Mouse (Mus musculus): Measurements from ENCODE around the gene Lhfpl5. TPM values are rescaled to one million over a fixed set of nuclear protein-coding genes. Genes with fewer than 3 reads are reported as not detected.

The Lhfpl5 gene
- polyA plus RNA-seq, 1 experiment: 0.41 TPM

- Histone ChIP-seq H3K4me3 (ENCODE audit: insufficient read depth, low read depth, low read length) (no peak overlapping the region), H3K4me1 (ENCODE audit: control insufficient read depth, insufficient read depth, low read length) (no peaks in the 10 kb centered on the region), H3K27ac (ENCODE audit: insufficient read depth, low read depth, low read length) (no peak overlapping the region), H3K27me3 (replicated peaks; ENCODE audit: control insufficient read depth, insufficient read depth, low read length) (no peaks in the 10 kb centered on the region; the same call in 1 of the 2 replicates), H3K36me3 (ENCODE audit: control insufficient read depth, insufficient read depth, low read length) (no peaks in the 10 kb centered on the region)
- WGBS: 82% methylated on average over 7 of the region's 7 CpGs
- TF ChIP-seq POLR2A (IDR thresholded peaks at IDR 0.05; ENCODE audit: low read depth, low read length) (no peak), CTCF (conservative IDR thresholded peaks at IDR 0.05; ENCODE audit: insufficient read depth, insufficient read length, low read depth, low read length) (no peak)
- no peak for DNase-seq
Measured at GRCm38 (mm10) chr17:28572521-28572920, 2.9 kb upstream of the Lhfpl5 start.

DNA sequence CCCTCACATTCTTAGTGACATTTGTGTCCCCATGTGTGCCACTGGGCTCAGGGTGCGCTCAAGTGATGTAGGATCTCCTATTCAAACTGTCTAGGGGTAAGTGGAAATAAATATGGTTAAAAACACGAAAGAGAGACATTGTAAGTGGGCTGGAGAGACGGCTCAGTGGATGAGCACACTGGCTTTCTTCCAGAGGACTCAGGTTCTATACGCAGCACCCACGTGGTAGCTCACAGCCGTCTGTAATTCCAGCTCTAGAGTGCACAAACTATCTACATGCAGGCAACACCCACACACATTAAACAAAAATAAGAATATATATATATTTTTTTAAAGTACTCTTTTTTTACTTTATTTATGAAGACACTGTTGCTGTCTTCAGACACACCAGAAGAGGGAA lies 2.5 kb upstream of the Lhfpl5 start:
- no peak for DNase-seq
- Histone ChIP-seq H3K27ac (ENCODE audit: insufficient read depth, low read depth, low read length) (no peak overlapping the region), H3K36me3 (ENCODE audit: control insufficient read depth, insufficient read depth, low read length) (no peaks in the 10 kb centered on the region), H3K27me3 (replicated peaks; ENCODE audit: control insufficient read depth, insufficient read depth, low read length) (no peaks in the 10 kb centered on the region; the same call in 1 of the 2 replicates), H3K4me1 (ENCODE audit: control insufficient read depth, insufficient read depth, low read length) (no peaks in the 10 kb centered on the region), H3K4me3 (ENCODE audit: insufficient read depth, low read depth, low read length) (no peak overlapping the region)
- WGBS: 74% methylated on average over 6 of the region's 6 CpGs
- TF ChIP-seq CTCF (conservative IDR thresholded peaks at IDR 0.05; ENCODE audit: insufficient read depth, insufficient read length, low read depth, low read length) (no peak), POLR2A (IDR thresholded peaks at IDR 0.05; ENCODE audit: low read depth, low read length) (no peak)

DNA sequence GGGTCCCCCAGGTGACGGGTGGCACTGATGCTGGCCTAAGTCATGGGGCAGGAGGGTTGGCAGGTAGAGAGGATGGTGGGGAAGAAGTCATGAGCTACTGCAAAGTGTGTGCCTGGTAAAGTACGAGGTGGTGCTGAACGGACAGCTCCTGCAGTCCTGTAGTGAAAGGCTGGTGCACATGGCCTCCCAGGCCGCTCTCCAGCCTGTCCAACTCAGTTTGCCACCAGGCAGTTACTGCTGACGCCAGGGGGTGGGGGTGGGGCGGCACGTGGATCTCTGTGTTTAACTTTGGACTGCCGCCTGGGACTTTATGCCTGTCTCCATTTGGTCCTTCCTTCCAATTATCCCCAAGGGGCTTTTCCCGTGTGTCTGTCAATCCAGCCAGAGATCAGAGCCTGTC lies 5.0 kb downstream of the Lhfpl5 start:
- no peak for TF ChIP-seq CTCF (conservative IDR thresholded peaks at IDR 0.05; ENCODE audit: insufficient read depth, insufficient read length, low read depth, low read length)
- no peak for TF ChIP-seq POLR2A (IDR thresholded peaks at IDR 0.05; ENCODE audit: low read depth, low read length)
- Histone ChIP-seq H3K27ac (ENCODE audit: insufficient read depth, low read depth, low read length) (no peak overlapping the region), H3K27me3 (replicated peaks; ENCODE audit: control insufficient read depth, insufficient read depth, low read length) (no peaks in the 10 kb centered on the region), H3K4me3 (ENCODE audit: insufficient read depth, low read depth, low read length) (no peak overlapping the region), H3K4me1 (ENCODE audit: control insufficient read depth, insufficient read depth, low read length) (no peaks in the 10 kb centered on the region), H3K36me3 (ENCODE audit: control insufficient read depth, insufficient read depth, low read length) (no peaks in the 10 kb centered on the region)
- DNase-seq: peak; percentile 64
- 2% methylated on average over 9 of the region's 9 CpGs for WGBS

GRCm38 (mm10) chr17:28581056-28581455 lies 5.6 kb downstream of the Lhfpl5 start:
- no peak for TF ChIP-seq CTCF (conservative IDR thresholded peaks at IDR 0.05; ENCODE audit: insufficient read depth, insufficient read length, low read depth, low read length)
- no peak for TF ChIP-seq POLR2A (IDR thresholded peaks at IDR 0.05; ENCODE audit: low read depth, low read length)
- 69% methylated on average over 2 of the region's 2 CpGs for WGBS

GRCm38 (mm10) chr17:28586509-28586908 lies 11.1 kb downstream of the Lhfpl5 start:
- peaks cover 3% of the 10 kb centered on the region for H3K36me3 ChIP-seq (ENCODE audit: control insufficient read depth, insufficient read depth, low read length)
- WGBS: 70% methylated on average over 3 of the region's 3 CpGs
- no peak for DNase-seq
- no peaks in the 10 kb centered on the region for H3K27me3 ChIP-seq (replicated peaks; ENCODE audit: control insufficient read depth, insufficient read depth, low read length)
- no peak for TF ChIP-seq POLR2A (IDR thresholded peaks at IDR 0.05; ENCODE audit: low read depth, low read length)
- TF ChIP-seq CTCF (conservative IDR thresholded peaks at IDR 0.05; ENCODE audit: insufficient read depth, insufficient read length, low read depth, low read length): no peak
- H3K4me1 ChIP-seq (ENCODE audit: control insufficient read depth, insufficient read depth, low read length): no peaks in the 10 kb centered on the region
- no peak overlapping the region for H3K4me3 ChIP-seq (ENCODE audit: insufficient read depth, low read depth, low read length)
- H3K27ac ChIP-seq (ENCODE audit: insufficient read depth, low read depth, low read length): no peak overlapping the region

More at GRCm38 (mm10) chr17:28581056-28581455, 5.6 kb downstream of the Lhfpl5 start:
- H3K4me3 ChIP-seq (ENCODE audit: insufficient read depth, low read depth, low read length): no peak overlapping the region
- H3K27ac ChIP-seq (ENCODE audit: insufficient read depth, low read depth, low read length): no peak overlapping the region
- H3K36me3 ChIP-seq (ENCODE audit: control insufficient read depth, insufficient read depth, low read length): no peaks in the 10 kb centered on the region
- H3K27me3 ChIP-seq (replicated peaks; ENCODE audit: control insufficient read depth, insufficient read depth, low read length): no peaks in the 10 kb centered on the region
- no peaks in the 10 kb centered on the region for H3K4me1 ChIP-seq (ENCODE audit: control insufficient read depth, insufficient read depth, low read length)
- DNase-seq: no peak

GRCm38 (mm10) chr17:28588591-28588990 lies 13.2 kb downstream of the Lhfpl5 start:
- WGBS: 66% methylated on average over 2 of the region's 2 CpGs
- Histone ChIP-seq H3K27ac (ENCODE audit: insufficient read depth, low read depth, low read length) (no peak overlapping the region), H3K36me3 (ENCODE audit: control insufficient read depth, insufficient read depth, low read length) (peaks cover 3% of the 10 kb centered on the region), H3K4me3 (ENCODE audit: insufficient read depth, low read depth, low read length) (no peak overlapping the region), H3K4me1 (ENCODE audit: control insufficient read depth, insufficient read depth, low read length) (no peaks in the 10 kb centered on the region), H3K27me3 (replicated peaks; ENCODE audit: control insufficient read depth, insufficient read depth, low read length) (no peaks in the 10 kb centered on the region)
- no peak for DNase-seq
- TF ChIP-seq CTCF (conservative IDR thresholded peaks at IDR 0.05; ENCODE audit: insufficient read depth, insufficient read length, low read depth, low read length) (no peak), POLR2A (IDR thresholded peaks at IDR 0.05; ENCODE audit: low read depth, low read length) (no peak)

DNA sequence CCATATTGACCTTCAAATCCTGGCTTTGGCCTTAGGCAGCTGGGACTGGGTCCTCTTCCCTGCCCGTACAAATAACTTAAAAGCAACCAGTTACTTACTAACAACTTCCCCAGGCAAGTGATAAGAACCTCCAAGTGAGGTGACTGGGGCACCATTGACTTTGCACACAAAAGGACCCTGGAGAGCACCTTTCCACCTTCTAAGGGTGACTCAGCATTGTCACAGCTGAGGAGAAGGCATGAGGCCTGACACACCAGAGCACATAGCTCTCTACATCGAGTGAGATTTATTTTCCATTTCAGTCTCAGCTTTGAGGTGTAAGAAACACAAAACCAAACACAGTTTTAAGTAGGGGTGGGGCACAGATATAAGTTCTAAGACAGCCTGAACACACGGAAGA lies 15.2 kb downstream of the Lhfpl5 start:
- no peaks in the 10 kb centered on the region for H3K4me1 ChIP-seq (ENCODE audit: control insufficient read depth, insufficient read depth, low read length)
- no peak for DNase-seq
- H3K27me3 ChIP-seq (replicated peaks; ENCODE audit: control insufficient read depth, insufficient read depth, low read length): no peaks in the 10 kb centered on the region
- no peak overlapping the region for H3K27ac ChIP-seq (ENCODE audit: insufficient read depth, low read depth, low read length)
- no peak for TF ChIP-seq POLR2A (IDR thresholded peaks at IDR 0.05; ENCODE audit: low read depth, low read length)
- no peak for TF ChIP-seq CTCF (conservative IDR thresholded peaks at IDR 0.05; ENCODE audit: insufficient read depth, insufficient read length, low read depth, low read length)
- H3K4me3 ChIP-seq (ENCODE audit: insufficient read depth, low read depth, low read length): no peak overlapping the region
- 79% methylated on average over 3 of the region's 3 CpGs for WGBS
- H3K36me3 ChIP-seq (ENCODE audit: control insufficient read depth, insufficient read depth, low read length): peaks cover 3% of the 10 kb centered on the region
